Mouse (Mus musculus): ENCODE measurements around the gene Hoxc8. TPM values are rescaled to one million over a fixed set of nuclear protein-coding genes. Genes with fewer than 3 reads are reported as not detected.

Hoxc8 gene
- total RNA-seq, 1 experiment = 0.22 TPM

- no peaks in the 10 kb centered on the region for H3K4me1 ChIP-seq (ENCODE audit: control insufficient read depth in 2 of 2, insufficient read depth in 2 of 2, low read length in 2 of 2, poor library complexity in 1 of 2)
- no peaks in the 10 kb centered on the region for H3K9me3 ChIP-seq (ENCODE audit: control insufficient read depth, insufficient read depth, low read depth, low read length)
- no peak for DNase-seq (ENCODE audit: low read depth, low spot score)
- H3K4me3 ChIP-seq (ENCODE audit: insufficient read depth in 1 of 2, low read depth in 1 of 2, low read length in 2 of 2, poor library complexity in 1 of 2, severe bottlenecking in 1 of 2) = no peak overlapping the region
- no peak overlapping the region for H3K9ac ChIP-seq (ENCODE audit: insufficient read depth, low read depth, low read length, poor library complexity, severe bottlenecking)
- in situ Hi-C loops (cut with MboI; ENCODE audit: low sequenced_read_pairs in 2 of 2, unreplicated experiment in 2 of 2) = loop anchor here in 1 of 2 experiments (5.0 kb wide), 1 partner anchor 35 kb away; the partner anchor contains the start of gene Hoxc6
- H3K27ac ChIP-seq (ENCODE audit: insufficient read depth, low read depth, low read length, poor library complexity, severe bottlenecking) = no peak overlapping the region
- no peak for TF ChIP-seq CHD2 (IDR thresholded peaks at IDR 0.05; ENCODE audit: low read depth, low read length)
- TF ChIP-seq ZNF384 (IDR thresholded peaks at IDR 0.05; ENCODE audit: low read depth, low read length) = no peak
- no peak for TF ChIP-seq ZC3H11A (IDR thresholded peaks at IDR 0.05; ENCODE audit: borderline replicate concordance, low read depth, low read length)
- no peak for TF ChIP-seq HCFC1 (IDR thresholded peaks at IDR 0.05; ENCODE audit: borderline replicate concordance, insufficient read depth, low read length)
- no peak for TF ChIP-seq MAFK (IDR thresholded peaks at IDR 0.05; ENCODE audit: insufficient read depth, low read depth, low read length)
- no peaks in the 10 kb centered on the region for H3K36me3 ChIP-seq (ENCODE audit: control insufficient read depth, insufficient read depth, low read length, poor library complexity, severe bottlenecking)
Measured at GRCm38 (mm10) chr15:102962492-102962891, 27.9 kb upstream of the Hoxc8 start.

GRCm38 (mm10) chr15:102963259-102963658, 27.1 kb upstream of the Hoxc8 start:
- Histone ChIP-seq H3K27ac (ENCODE audit: insufficient read depth, low read depth, low read length, poor library complexity, severe bottlenecking) (no peak overlapping the region), H3K4me3 (ENCODE audit: insufficient read depth in 1 of 2, low read depth in 1 of 2, low read length in 2 of 2, poor library complexity in 1 of 2, severe bottlenecking in 1 of 2) (no peak overlapping the region), H3K9ac (ENCODE audit: insufficient read depth, low read depth, low read length, poor library complexity, severe bottlenecking) (no peak overlapping the region), H3K36me3 (ENCODE audit: control insufficient read depth, insufficient read depth, low read length, poor library complexity, severe bottlenecking) (no peaks in the 10 kb centered on the region), H3K9me3 (ENCODE audit: control insufficient read depth, insufficient read depth, low read depth, low read length) (no peaks in the 10 kb centered on the region), H3K4me1 (ENCODE audit: control insufficient read depth in 2 of 2, insufficient read depth in 2 of 2, low read length in 2 of 2, poor library complexity in 1 of 2) (peaks cover 0 to 2% of the 10 kb centered on the region in 2 experiments; a peak in 1 of 4 replicates)
- TF ChIP-seq ZNF384 (IDR thresholded peaks at IDR 0.05; ENCODE audit: low read depth, low read length) = no peak
- TF ChIP-seq ZC3H11A (IDR thresholded peaks at IDR 0.05; ENCODE audit: borderline replicate concordance, low read depth, low read length) = no peak
- TF ChIP-seq CHD2 (IDR thresholded peaks at IDR 0.05; ENCODE audit: low read depth, low read length) = no peak
- TF ChIP-seq MAFK (IDR thresholded peaks at IDR 0.05; ENCODE audit: insufficient read depth, low read depth, low read length) = no peak
- TF ChIP-seq HCFC1 (IDR thresholded peaks at IDR 0.05; ENCODE audit: borderline replicate concordance, insufficient read depth, low read length) = no peak
- no peak for DNase-seq (ENCODE audit: low read depth, low spot score)
- in situ Hi-C loops (cut with MboI; ENCODE audit: low sequenced_read_pairs in 2 of 2, unreplicated experiment in 2 of 2) = loop anchor here in 1 of 2 experiments (5.0 kb wide), 1 partner anchor 34 kb away; the partner anchor contains the start of gene Hoxc6

- no peak overlapping the region for H3K9ac ChIP-seq (ENCODE audit: insufficient read depth, low read depth, low read length, poor library complexity, severe bottlenecking)
- H3K27ac ChIP-seq (ENCODE audit: insufficient read depth, low read depth, low read length, poor library complexity, severe bottlenecking) = no peak overlapping the region
- no peaks in the 10 kb centered on the region for H3K36me3 ChIP-seq (ENCODE audit: control insufficient read depth, insufficient read depth, low read length, poor library complexity, severe bottlenecking)
- no peaks in the 10 kb centered on the region for H3K9me3 ChIP-seq (ENCODE audit: control insufficient read depth, insufficient read depth, low read depth, low read length)
- peaks cover 0 to 2% of the 10 kb centered on the region in 2 experiments; a peak in 1 of 4 replicates for H3K4me1 ChIP-seq (ENCODE audit: control insufficient read depth in 2 of 2, insufficient read depth in 2 of 2, low read length in 2 of 2, poor library complexity in 1 of 2)
- no peak overlapping the region for H3K4me3 ChIP-seq (ENCODE audit: insufficient read depth in 1 of 2, low read depth in 1 of 2, low read length in 2 of 2, poor library complexity in 1 of 2, severe bottlenecking in 1 of 2)
- in situ Hi-C loops (cut with MboI; ENCODE audit: low sequenced_read_pairs in 2 of 2, unreplicated experiment in 2 of 2) = loop anchor here in 1 of 2 experiments (5.0 kb wide), 1 partner anchor 33 kb away; the partner anchor contains the start of gene Hoxc6
- DNase-seq (ENCODE audit: low read depth, low spot score) = no peak
- TF ChIP-seq MAFK (IDR thresholded peaks at IDR 0.05; ENCODE audit: insufficient read depth, low read depth, low read length) (no peak), CHD2 (IDR thresholded peaks at IDR 0.05; ENCODE audit: low read depth, low read length) (no peak), ZC3H11A (IDR thresholded peaks at IDR 0.05; ENCODE audit: borderline replicate concordance, low read depth, low read length) (no peak), ZNF384 (IDR thresholded peaks at IDR 0.05; ENCODE audit: low read depth, low read length) (no peak), HCFC1 (IDR thresholded peaks at IDR 0.05; ENCODE audit: borderline replicate concordance, insufficient read depth, low read length) (no peak)
Measured at GRCm38 (mm10) chr15:102963671-102964640, 26.5 kb upstream of the Hoxc8 start.

GRCm38 (mm10) chr15:102965003-102965891, 25.2 kb upstream of the Hoxc8 start:
- TF ChIP-seq ZC3H11A (IDR thresholded peaks at IDR 0.05; ENCODE audit: borderline replicate concordance, low read depth, low read length) (no peak), MAFK (IDR thresholded peaks at IDR 0.05; ENCODE audit: insufficient read depth, low read depth, low read length) (no peak), HCFC1 (IDR thresholded peaks at IDR 0.05; ENCODE audit: borderline replicate concordance, insufficient read depth, low read length) (no peak), CHD2 (IDR thresholded peaks at IDR 0.05; ENCODE audit: low read depth, low read length) (no peak), ZNF384 (IDR thresholded peaks at IDR 0.05; ENCODE audit: low read depth, low read length) (no peak)

More at GRCm38 (mm10) chr15:102965003-102965891, 25.2 kb upstream of the Hoxc8 start:
- Histone ChIP-seq H3K4me3 (ENCODE audit: insufficient read depth in 1 of 2, low read depth in 1 of 2, low read length in 2 of 2, poor library complexity in 1 of 2, severe bottlenecking in 1 of 2) (no peak overlapping the region), H3K9ac (ENCODE audit: insufficient read depth, low read depth, low read length, poor library complexity, severe bottlenecking) (no peak overlapping the region), H3K27ac (ENCODE audit: insufficient read depth, low read depth, low read length, poor library complexity, severe bottlenecking) (no peak overlapping the region), H3K4me1 (ENCODE audit: control insufficient read depth in 2 of 2, insufficient read depth in 2 of 2, low read length in 2 of 2, poor library complexity in 1 of 2) (peaks cover 0 to 2% of the 10 kb centered on the region in 2 experiments; a peak in 1 of 4 replicates), H3K9me3 (ENCODE audit: control insufficient read depth, insufficient read depth, low read depth, low read length) (no peaks in the 10 kb centered on the region), H3K36me3 (ENCODE audit: control insufficient read depth, insufficient read depth, low read length, poor library complexity, severe bottlenecking) (no peaks in the 10 kb centered on the region)
- in situ Hi-C loops (cut with MboI; ENCODE audit: low sequenced_read_pairs in 2 of 2, unreplicated experiment in 2 of 2) = no loop called here
- no peak for DNase-seq (ENCODE audit: low read depth, low spot score)
